Mouse (Mus musculus): ENCODE measurements at regions not wholly inside any gene's neighbourhood (a gene's known extent, or its start where the extent isn't known, plus 50 kb on each side); places are given as distances from the start of the nearest gene placed in this dataset.

- Histone ChIP-seq H3K4me1 (ENCODE audit: insufficient read depth, low read length) (peaks cover 16% of the 10 kb centered on the region), H3K27ac (ENCODE audit: low read length) (peak overlapping the region; percentile 68; the same call in 1 of the 2 replicates), H3K4me3 (ENCODE audit: low read length) (no peak overlapping the region), H3K4me2 (replicated peaks; ENCODE audit: low read depth, low read length) (peak overlapping the region; percentile 35; the same call in 1 of the 2 replicates), H3K36me3 (ENCODE audit: insufficient read depth, low read length) (no peaks in the 10 kb centered on the region), H3K9me3 (ENCODE audit: low read length) (no peaks in the 10 kb centered on the region), H3K27me3 (ENCODE audit: insufficient read depth, low read length) (no peaks in the 10 kb centered on the region), H3K9ac (replicated peaks; ENCODE audit: low read length) (peak overlapping the region; percentile 17; the same call in 1 of the 2 replicates)
- WGBS: 14% methylated on average over 6 of the region's 6 CpGs
- ATAC-seq (ENCODE audit: low FRiP score, low TSS enrichment): peak; percentile 84
Measured at GRCm38 (mm10) chr4:89508103-89508763, 171.0 kb upstream of the Dmrta1 start.

- 8% methylated on average over 6 of the region's 6 CpGs for WGBS
- H3K9ac ChIP-seq (replicated peaks; ENCODE audit: low read length): no peak overlapping the region
- no peaks in the 10 kb centered on the region for H3K36me3 ChIP-seq (ENCODE audit: insufficient read depth, low read length)
- no peak overlapping the region for H3K4me3 ChIP-seq (ENCODE audit: low read length)
- no peak overlapping the region for H3K4me2 ChIP-seq (replicated peaks; ENCODE audit: low read depth, low read length)
- ATAC-seq (ENCODE audit: low FRiP score, low TSS enrichment): peak; percentile 52; the same call in 1 of the 2 replicates
- H3K4me1 ChIP-seq (ENCODE audit: insufficient read depth, low read length): peaks cover 16% of the 10 kb centered on the region
- no peaks in the 10 kb centered on the region for H3K27me3 ChIP-seq (ENCODE audit: insufficient read depth, low read length)
- H3K9me3 ChIP-seq (ENCODE audit: low read length): no peaks in the 10 kb centered on the region
- H3K27ac ChIP-seq (ENCODE audit: low read length): no peak overlapping the region
Measured at GRCm38 (mm10) chr4:89505368-89505819, 173.8 kb upstream of the Dmrta1 start.

- Histone ChIP-seq H3K4me2 (replicated peaks; ENCODE audit: low read depth, low read length) (no peak overlapping the region), H3K9me3 (ENCODE audit: low read length) (no peaks in the 10 kb centered on the region), H3K36me3 (ENCODE audit: insufficient read depth, low read length) (no peaks in the 10 kb centered on the region), H3K4me1 (ENCODE audit: insufficient read depth, low read length) (peaks cover 6% of the 10 kb centered on the region), H3K9ac (replicated peaks; ENCODE audit: low read length) (no peak overlapping the region), H3K27ac (ENCODE audit: low read length) (no peak overlapping the region), H3K27me3 (ENCODE audit: insufficient read depth, low read length) (no peaks in the 10 kb centered on the region), H3K4me3 (ENCODE audit: low read length) (no peak overlapping the region)
- ATAC-seq (ENCODE audit: low FRiP score, low TSS enrichment): no peak
- WGBS: 67% methylated on average over 4 of the region's 4 CpGs
Measured at GRCm38 (mm10) chr4:89500232-89500631, 179.0 kb upstream of the Dmrta1 start.

- Histone ChIP-seq H3K4me1 (ENCODE audit: insufficient read depth, low read length) (peaks cover 10% of the 10 kb centered on the region), H3K27me3 (ENCODE audit: insufficient read depth, low read length) (no peaks in the 10 kb centered on the region), H3K4me3 (ENCODE audit: low read length) (no peak overlapping the region), H3K9me3 (ENCODE audit: low read length) (no peaks in the 10 kb centered on the region), H3K36me3 (ENCODE audit: insufficient read depth, low read length) (no peaks in the 10 kb centered on the region), H3K27ac (ENCODE audit: low read length) (no peak overlapping the region), H3K9ac (replicated peaks; ENCODE audit: low read length) (no peak overlapping the region), H3K4me2 (replicated peaks; ENCODE audit: low read depth, low read length) (no peak overlapping the region)
- no peak for ATAC-seq (ENCODE audit: low FRiP score, low TSS enrichment)
- WGBS: 88% methylated on average over 8 of the region's 8 CpGs
Measured at GRCm38 (mm10) chr4:89490947-89491346, 180.1 kb upstream of the Cdkn2b start.

- Histone ChIP-seq H3K4me2 (replicated peaks; ENCODE audit: low read depth, low read length) (no peak overlapping the region), H3K9ac (replicated peaks; ENCODE audit: low read length) (no peak overlapping the region), H3K9me3 (ENCODE audit: low read length) (no peaks in the 10 kb centered on the region), H3K4me1 (ENCODE audit: insufficient read depth, low read length) (peaks cover 17% of the 10 kb centered on the region), H3K4me3 (ENCODE audit: low read length) (no peak overlapping the region), H3K36me3 (ENCODE audit: insufficient read depth, low read length) (no peaks in the 10 kb centered on the region), H3K27me3 (ENCODE audit: insufficient read depth, low read length) (no peaks in the 10 kb centered on the region), H3K27ac (ENCODE audit: low read length) (no peak overlapping the region)
- 75% methylated on average over 5 of the region's 5 CpGs for WGBS
- no peak for ATAC-seq (ENCODE audit: low FRiP score, low TSS enrichment)
Measured at GRCm38 (mm10) chr4:89487416-89488165, 176.8 kb upstream of the Cdkn2b start.

- H3K27ac ChIP-seq (ENCODE audit: low read length): no peak overlapping the region
- no peak overlapping the region for H3K9ac ChIP-seq (replicated peaks; ENCODE audit: low read length)
- H3K4me1 ChIP-seq (ENCODE audit: insufficient read depth, low read length): peaks cover 17% of the 10 kb centered on the region
- H3K36me3 ChIP-seq (ENCODE audit: insufficient read depth, low read length): no peaks in the 10 kb centered on the region
- no peak overlapping the region for H3K4me3 ChIP-seq (ENCODE audit: low read length)
- no peaks in the 10 kb centered on the region for H3K9me3 ChIP-seq (ENCODE audit: low read length)
- H3K4me2 ChIP-seq (replicated peaks; ENCODE audit: low read depth, low read length): no peak overlapping the region
- WGBS: 71% methylated on average over 4 of the region's 4 CpGs
- H3K27me3 ChIP-seq (ENCODE audit: insufficient read depth, low read length): no peaks in the 10 kb centered on the region
- ATAC-seq (ENCODE audit: low FRiP score, low TSS enrichment): no peak
Measured at GRCm38 (mm10) chr4:89486963-89487362, 176.1 kb upstream of the Cdkn2b start.

- Histone ChIP-seq H3K27me3 (ENCODE audit: insufficient read depth, low read length) (no peaks in the 10 kb centered on the region), H3K4me3 (ENCODE audit: low read length) (no peak overlapping the region; the same call in 1 of the 2 replicates), H3K9me3 (ENCODE audit: low read length) (no peaks in the 10 kb centered on the region), H3K36me3 (ENCODE audit: insufficient read depth, low read length) (no peaks in the 10 kb centered on the region), H3K27ac (ENCODE audit: low read length) (peak overlapping the region; percentile 62), H3K9ac (replicated peaks; ENCODE audit: low read length) (no peak overlapping the region), H3K4me1 (ENCODE audit: insufficient read depth, low read length) (peaks cover 17% of the 10 kb centered on the region), H3K4me2 (replicated peaks; ENCODE audit: low read depth, low read length) (peak overlapping the region; percentile 1; the same call in 1 of the 2 replicates)
- ATAC-seq (ENCODE audit: low FRiP score, low TSS enrichment): peak; percentile 94
- 18% methylated on average over 11 of the region's 11 CpGs for WGBS
Measured at GRCm38 (mm10) chr4:89485981-89486531, 175.2 kb upstream of the Cdkn2b start.

- Histone ChIP-seq H3K9ac (replicated peaks; ENCODE audit: low read length) (no peak overlapping the region), H3K36me3 (ENCODE audit: insufficient read depth, low read length) (no peaks in the 10 kb centered on the region), H3K9me3 (ENCODE audit: low read length) (no peaks in the 10 kb centered on the region), H3K4me2 (replicated peaks; ENCODE audit: low read depth, low read length) (no peak overlapping the region), H3K4me3 (ENCODE audit: low read length) (no peak overlapping the region), H3K27ac (ENCODE audit: low read length) (no peak overlapping the region), H3K4me1 (ENCODE audit: insufficient read depth, low read length) (peaks cover 6% of the 10 kb centered on the region; the same call in 1 of the 2 replicates), H3K27me3 (ENCODE audit: insufficient read depth, low read length) (no peaks in the 10 kb centered on the region)
- WGBS: 63% methylated on average over 12 of the region's 12 CpGs
- 0 out of 2 replicates have a peak, but pooled peaks have one; percentile 35 for ATAC-seq (ENCODE audit: low FRiP score, low TSS enrichment)
Measured at GRCm38 (mm10) chr4:89478646-89479237, 167.9 kb upstream of the Cdkn2b start.

GRCm38 (mm10) chr4:89475848-89476247 is 165.0 kb upstream of the Cdkn2b start:
- no peaks in the 10 kb centered on the region for H3K36me3 ChIP-seq (ENCODE audit: insufficient read depth, low read length)
- no peak overlapping the region for H3K4me2 ChIP-seq (replicated peaks; ENCODE audit: low read depth, low read length)
- no peaks in the 10 kb centered on the region for H3K27me3 ChIP-seq (ENCODE audit: insufficient read depth, low read length)
- WGBS: 58% methylated on average over 3 of the region's 3 CpGs
- peak; percentile 71; the same call in 1 of the 2 replicates for ATAC-seq (ENCODE audit: low FRiP score, low TSS enrichment)
- no peak overlapping the region for H3K27ac ChIP-seq (ENCODE audit: low read length)
- H3K4me1 ChIP-seq (ENCODE audit: insufficient read depth, low read length): peaks cover 6% of the 10 kb centered on the region; the same call in 1 of the 2 replicates
- no peaks in the 10 kb centered on the region for H3K9me3 ChIP-seq (ENCODE audit: low read length)
- no peak overlapping the region for H3K4me3 ChIP-seq (ENCODE audit: low read length)
- H3K9ac ChIP-seq (replicated peaks; ENCODE audit: low read length): no peak overlapping the region

Data from kidney, embryonic 16.5 days (tissue).